Mouse (Mus musculus) stomach, embryonic 14.5 days (tissue): Measurements from ENCODE around the gene Cfap70. TPM values are rescaled to one million over a fixed set of nuclear protein-coding genes. Genes with fewer than 3 reads are reported as not detected.

ENCODE experiments used
- ATAC-seq: fragments of 200-750 bp; cut with Nextera tagmentation; 2 replicates; pipeline ENCODE4 v1.8.0; 2017; ENCODE audit warnings: low read depth, moderate TSS enrichment; ENCODE audit not compliant: insufficient number of reproducible peaks, insufficient read depth, low FRiP score
- H3K27ac ChIP-seq: fragments of 300-500 bp; sonication (generic); 2 replicates; pipeline ENCODE4 v1.5.1; 2014; ENCODE audit warnings: mild to moderate bottlenecking, low read length, moderate library complexity, mixed read lengths
- H3K27me3 ChIP-seq: fragments of 300-500 bp; sonication (generic); 2 replicates; pipeline ENCODE4 v1.6.1; 2014; ENCODE audit warnings: low read length, control low read depth, mixed read lengths; ENCODE audit not compliant: control insufficient read depth, insufficient read depth
- H3K36me3 ChIP-seq: fragments of 300-500 bp; sonication (generic); 2 replicates; pipeline ENCODE4 v1.6.1; 2014; ENCODE audit warnings: mild to moderate bottlenecking, control low read depth, low read length, moderate library complexity, mixed read lengths; ENCODE audit not compliant: control insufficient read depth, insufficient read depth
- H3K4me1 ChIP-seq: fragments of 300-500 bp; sonication (generic); 2 replicates; pipeline ENCODE4 v1.6.1; 2014; ENCODE audit warnings: low read length, control low read depth, mixed read lengths; ENCODE audit not compliant: control insufficient read depth, insufficient read depth
- H3K4me2 ChIP-seq: fragments of 300-500 bp; sonication (generic); replicated peaks from 2 replicates; pipeline ENCODE4 v1.6.1; 2014; ENCODE audit warnings: low read depth, low read length, control low read depth
- H3K4me3 ChIP-seq: fragments of 300-500 bp; sonication (generic); 2 replicates; pipeline ENCODE4 v1.5.1; 2014; ENCODE audit warnings: low read depth, low read length, control low read depth
- H3K9ac ChIP-seq: fragments of 300-500 bp; sonication (generic); replicated peaks from 2 replicates; pipeline ENCODE4 v1.6.1; 2014; ENCODE audit warnings: low read depth, mild to moderate bottlenecking, control low read depth, low read length, moderate library complexity, mixed read lengths
- H3K9me3 ChIP-seq: fragments of 300-500 bp; sonication (generic); 2 replicates; pipeline ENCODE4 v1.6.1; 2016; ENCODE audit warnings: low read depth, low read length, control low read depth; ENCODE audit not compliant: control insufficient read depth
- WGBS: fragments of 180-500 bp; shearing (Covaris S2); extraction: QIAGEN DNeasy Blood & Tissue Kit; methylation state at CpG from one replicate; pipeline ENCODE4 v1.1.7; 2014; 5-methylcytosine and 5-hydroxymethylcytosine counted together
- polyA plus RNA-seq: library from polyadenylated mRNA; unstranded; fragments of >200 nt; fragmentation: Nextera tagmentation; extraction: Ambion mirVana; gene quantifications from 2 replicates; pipeline ENCODE4 v1.2.1, GENCODE M21; 2014

Cfap70 gene
- polyA plus RNA-seq, 1 experiment from 2014 or later, result 0.27 TPM

- WGBS, result 75% methylated on average over 5 of the region's 5 CpGs
- H3K4me3 ChIP-seq, result no peak overlapping the region
- H3K36me3 ChIP-seq, result peaks cover 36% of the 10 kb centered on the region
- no peaks in the 10 kb centered on the region for H3K27me3 ChIP-seq
- ATAC-seq, result no peak
- H3K9me3 ChIP-seq, result no peaks in the 10 kb centered on the region
- H3K9ac ChIP-seq, result no peak overlapping the region
- no peak overlapping the region for H3K27ac ChIP-seq
- no peaks in the 10 kb centered on the region for H3K4me1 ChIP-seq
- no peak overlapping the region for H3K4me2 ChIP-seq
Observed at GRCm38 (mm10) chr14:20379087-20379640, 72.9 kb downstream of the Cfap70 start.

GRCm38 (mm10) chr14:20378313-20379061, 73.5 kb downstream of the Cfap70 start:
- no peak overlapping the region for H3K9ac ChIP-seq
- 37% methylated on average over 13 of the region's 13 CpGs for WGBS
- H3K27ac ChIP-seq, result no peak overlapping the region
- ATAC-seq, result 0 out of 2 replicates have a peak, but pooled peaks have one; percentile 53
- H3K27me3 ChIP-seq, result no peaks in the 10 kb centered on the region
- peaks cover 35% of the 10 kb centered on the region for H3K36me3 ChIP-seq
- H3K4me2 ChIP-seq, result no peak overlapping the region
- H3K4me1 ChIP-seq, result no peaks in the 10 kb centered on the region
- H3K4me3 ChIP-seq, result no peak overlapping the region
- no peaks in the 10 kb centered on the region for H3K9me3 ChIP-seq

GRCm38 (mm10) chr14:20377112-20377521, 74.9 kb downstream of the Cfap70 start:
- Histone ChIP-seq H3K9me3 (no peaks in the 10 kb centered on the region), H3K9ac (no peak overlapping the region), H3K4me3 (no peak overlapping the region), H3K36me3 (peaks cover 27% of the 10 kb centered on the region), H3K27ac (no peak overlapping the region), H3K4me1 (no peaks in the 10 kb centered on the region), H3K27me3 (no peaks in the 10 kb centered on the region), H3K4me2 (no peak overlapping the region)
- 55% methylated on average over 4 of the region's 4 CpGs for WGBS
- ATAC-seq, result no peak; the same call in 1 of the 2 replicates

- WGBS, result 88% methylated on average over 1 of the region's 1 CpGs
- H3K36me3 ChIP-seq, result peaks cover 33% of the 10 kb centered on the region
- ATAC-seq, result no peak
Observed at GRCm38 (mm10) chr14:20371854-20372253, 80.2 kb downstream of the Cfap70 start.

GRCm38 (mm10) chr14:20370798-20371197, 81.2 kb downstream of the Cfap70 start:
- Histone ChIP-seq H3K9ac (no peak overlapping the region), H3K36me3 (peaks cover 29% of the 10 kb centered on the region), H3K4me3 (no peak overlapping the region), H3K27ac (no peak overlapping the region), H3K9me3 (no peaks in the 10 kb centered on the region), H3K27me3 (no peaks in the 10 kb centered on the region), H3K4me2 (no peak overlapping the region), H3K4me1 (no peaks in the 10 kb centered on the region)
- 84% methylated on average over 7 of the region's 7 CpGs for WGBS
- ATAC-seq, result no peak

More at GRCm38 (mm10) chr14:20371854-20372253, 80.2 kb downstream of the Cfap70 start:
- H3K27ac ChIP-seq, result no peak overlapping the region
- H3K9me3 ChIP-seq, result no peaks in the 10 kb centered on the region
- H3K4me1 ChIP-seq, result no peaks in the 10 kb centered on the region
- H3K27me3 ChIP-seq, result no peaks in the 10 kb centered on the region
- H3K4me3 ChIP-seq, result no peak overlapping the region
- H3K4me2 ChIP-seq, result no peak overlapping the region
- no peak overlapping the region for H3K9ac ChIP-seq

- no peak overlapping the region for H3K27ac ChIP-seq
- H3K4me2 ChIP-seq, result no peak overlapping the region
- ATAC-seq, result no peak
- H3K4me1 ChIP-seq, result no peaks in the 10 kb centered on the region
- no peaks in the 10 kb centered on the region for H3K9me3 ChIP-seq
- no peaks in the 10 kb centered on the region for H3K27me3 ChIP-seq
- H3K36me3 ChIP-seq, result peaks cover 36% of the 10 kb centered on the region
- 92% methylated on average over 3 of the region's 3 CpGs for WGBS
- H3K9ac ChIP-seq, result no peak overlapping the region
- H3K4me3 ChIP-seq, result no peak overlapping the region
Observed at GRCm38 (mm10) chr14:20368271-20368670, 83.8 kb downstream of the Cfap70 start.

- Histone ChIP-seq H3K4me1 (no peaks in the 10 kb centered on the region), H3K9ac (no peak overlapping the region), H3K4me2 (no peak overlapping the region), H3K27ac (no peak overlapping the region), H3K27me3 (no peaks in the 10 kb centered on the region), H3K4me3 (no peak overlapping the region), H3K9me3 (no peaks in the 10 kb centered on the region), H3K36me3 (peaks cover 61% of the 10 kb centered on the region)
- no peak for ATAC-seq
- WGBS, result 88% methylated on average over 4 of the region's 4 CpGs
Observed at GRCm38 (mm10) chr14:20363230-20363629, 88.8 kb downstream of the Cfap70 start.

GRCm38 (mm10) chr14:20347991-20348541, 104.0 kb downstream of the Cfap70 start, which contains the start of the genes Ecd and Fam149b:
Gene Ecd, minus strand, starts transcription at chr14:20348121.
Gene Fam149b, plus strand, starts transcription at chr14:20348162.
- H3K9ac ChIP-seq, result peak within 1 kb of the TSS; percentile 93
- H3K27ac ChIP-seq, result peak within 1 kb of the TSS; percentile 90
- H3K4me1 ChIP-seq, result 0 out of 2 replicates have a peak, but pooled peaks cover 7% of the 10 kb centered on the region
- peak within 1 kb of the TSS; percentile 82 for H3K4me2 ChIP-seq
- peaks cover 22% of the 10 kb centered on the region for H3K36me3 ChIP-seq
- peak within 1 kb of the TSS; percentile 81 for H3K4me3 ChIP-seq
- H3K9me3 ChIP-seq, result no peaks in the 10 kb centered on the region
- ATAC-seq, result peak; percentile 98
- under 1% methylated on average over 31 of the region's 42 CpGs for WGBS
- no peaks in the 10 kb centered on the region for H3K27me3 ChIP-seq
